Mouse (Mus musculus): ENCODE measurements around the gene Ptpre. TPM values are rescaled to one million over a fixed set of nuclear protein-coding genes. Genes with fewer than 3 reads are reported as not detected.

Ptpre gene
- polyA plus RNA-seq, 1 experiment from 2014 or later: 0.53 TPM

DNA sequence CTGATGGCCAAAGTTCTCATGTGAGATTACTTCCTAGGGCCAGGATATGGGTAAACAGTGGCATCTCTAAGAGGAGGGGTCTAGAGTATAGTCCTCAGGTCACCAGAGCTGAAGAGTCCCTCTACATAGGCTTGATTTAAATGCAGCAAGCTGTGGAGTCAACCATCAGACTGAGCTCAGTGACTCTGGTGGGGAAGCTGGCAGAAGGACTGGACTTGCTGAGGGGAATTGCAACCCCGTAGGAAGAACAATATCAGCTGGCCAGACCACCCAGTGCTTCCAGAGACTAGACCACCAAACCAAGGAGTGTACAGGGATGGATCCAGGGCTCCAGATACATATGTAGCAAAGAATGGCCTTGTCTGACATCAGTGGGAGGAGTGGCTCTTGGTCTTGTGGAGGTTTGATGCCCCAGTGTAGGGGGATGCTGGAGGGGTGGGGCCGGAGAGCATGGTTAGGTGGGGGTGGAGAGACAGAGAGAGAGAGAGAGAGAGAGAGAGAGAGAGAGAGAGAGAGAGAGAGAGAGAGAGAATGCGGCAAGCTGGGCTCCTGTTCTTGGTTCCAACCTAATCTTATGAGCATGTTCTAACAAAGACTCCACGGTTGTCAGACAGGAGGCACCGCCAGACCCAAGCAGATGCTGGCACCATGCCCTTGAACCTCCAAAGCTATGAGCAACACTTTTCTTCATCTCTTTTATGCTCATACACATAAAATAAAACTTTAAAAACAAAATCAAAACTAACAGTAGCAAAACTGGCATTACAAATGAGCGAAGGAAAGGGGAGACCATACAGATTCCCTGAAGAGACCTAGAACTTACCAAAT is 184.9 kb downstream of the Ptpre start:
- no peak overlapping the region for H3K4me2 ChIP-seq
- H3K4me3 ChIP-seq (ENCODE audit: low read depth, low read length): no peak overlapping the region
- H3K9me3 ChIP-seq (ENCODE audit: control insufficient read depth, low read length): no peaks in the 10 kb centered on the region
- no peak overlapping the region for H3K27ac ChIP-seq (ENCODE audit: low read depth, low read length)
- H3K9ac ChIP-seq (ENCODE audit: low read length): no peak overlapping the region
- 94% methylated on average over 6 of the region's 6 CpGs for WGBS
- no peak for ATAC-seq (ENCODE audit: low FRiP score)
- H3K4me1 ChIP-seq (ENCODE audit: control insufficient read depth, insufficient read depth, low read length): no peaks in the 10 kb centered on the region
- peak; percentile 54 for DNase-seq (ENCODE audit: low spot score, missing footprints)
- H3K27me3 ChIP-seq (ENCODE audit: control insufficient read depth, insufficient read depth, low read length): no peaks in the 10 kb centered on the region
- H3K36me3 ChIP-seq (ENCODE audit: control insufficient read depth, insufficient read depth, low read length): no peaks in the 10 kb centered on the region

DNA sequence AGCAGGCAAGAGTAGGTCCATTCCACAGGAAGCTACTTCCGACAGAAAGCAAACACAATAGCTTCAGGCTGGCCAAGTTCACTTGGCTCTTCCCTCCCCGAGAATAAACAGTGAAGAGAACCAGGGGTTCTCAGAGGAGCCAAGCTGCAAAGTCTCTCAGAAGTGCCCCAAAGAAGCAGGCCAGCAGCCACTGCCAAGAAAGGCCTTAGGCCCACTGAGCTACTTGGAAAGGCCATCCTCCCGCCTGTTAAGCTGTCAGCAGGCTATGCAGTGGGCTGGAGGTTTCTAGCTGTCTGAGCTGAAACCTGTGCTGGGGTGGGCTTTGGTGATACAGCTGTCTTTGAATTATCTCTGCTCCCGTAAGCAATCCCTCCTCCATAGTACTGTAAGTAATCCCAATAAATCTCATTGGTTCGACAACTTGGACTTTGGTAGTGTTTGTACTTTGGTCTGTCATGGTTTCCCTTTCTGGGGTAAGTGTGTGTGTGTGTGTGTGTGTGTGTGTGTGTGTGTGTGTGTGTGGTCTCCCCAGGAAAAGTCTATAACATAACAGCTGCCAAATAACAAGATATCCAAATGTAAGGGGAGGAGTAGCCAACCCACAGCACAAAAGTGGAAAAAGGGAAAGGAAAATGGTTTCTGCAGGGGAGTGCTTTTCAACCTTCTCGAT is 186.5 kb downstream of the Ptpre start:
- no peak overlapping the region for H3K4me3 ChIP-seq (ENCODE audit: low read depth, low read length)
- no peaks in the 10 kb centered on the region for H3K27me3 ChIP-seq (ENCODE audit: control insufficient read depth, insufficient read depth, low read length)
- ATAC-seq (ENCODE audit: low FRiP score) (no peak), DNase-seq (ENCODE audit: low spot score, missing footprints) (peak; percentile 28)
- H3K9me3 ChIP-seq (ENCODE audit: control insufficient read depth, low read length): no peaks in the 10 kb centered on the region
- H3K36me3 ChIP-seq (ENCODE audit: control insufficient read depth, insufficient read depth, low read length): no peaks in the 10 kb centered on the region
- H3K4me2 ChIP-seq: no peak overlapping the region
- WGBS: 77% methylated on average over 6 of the region's 6 CpGs
- H3K9ac ChIP-seq (ENCODE audit: low read length): no peak overlapping the region
- H3K4me1 ChIP-seq (ENCODE audit: control insufficient read depth, insufficient read depth, low read length): no peaks in the 10 kb centered on the region
- H3K27ac ChIP-seq (ENCODE audit: low read depth, low read length): no peak overlapping the region

DNA sequence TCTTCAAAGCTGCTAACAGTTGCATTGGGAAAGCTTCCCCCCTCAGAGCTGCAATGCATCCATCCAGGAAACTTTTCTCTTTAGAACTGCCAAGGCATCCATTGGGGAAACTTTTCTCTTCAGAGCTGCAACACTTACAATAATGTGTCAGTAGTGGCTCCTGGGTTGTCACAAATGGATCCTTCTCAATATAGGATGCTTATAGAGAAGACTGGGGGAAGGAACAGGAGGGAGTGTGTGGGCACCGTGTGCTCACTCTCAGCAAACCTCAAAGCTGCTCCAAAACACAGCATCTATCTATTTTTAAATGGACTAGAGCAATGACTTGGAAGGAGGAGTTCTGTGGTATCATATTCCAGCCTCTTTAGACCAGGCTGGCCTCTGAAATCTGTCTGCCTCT is 189.4 kb downstream of the Ptpre start:
- DNase-seq (ENCODE audit: low spot score, missing footprints) (no peak), ATAC-seq (ENCODE audit: low FRiP score) (no peak)
- Histone ChIP-seq H3K4me3 (ENCODE audit: low read depth, low read length) (no peak overlapping the region), H3K4me2 (no peak overlapping the region), H3K36me3 (ENCODE audit: control insufficient read depth, insufficient read depth, low read length) (no peaks in the 10 kb centered on the region), H3K27ac (ENCODE audit: low read depth, low read length) (no peak overlapping the region), H3K9me3 (ENCODE audit: control insufficient read depth, low read length) (no peaks in the 10 kb centered on the region), H3K4me1 (ENCODE audit: control insufficient read depth, insufficient read depth, low read length) (no peaks in the 10 kb centered on the region), H3K27me3 (ENCODE audit: control insufficient read depth, insufficient read depth, low read length) (no peaks in the 10 kb centered on the region), H3K9ac (ENCODE audit: low read length) (no peak overlapping the region)
- 71% methylated on average over 1 of the region's 1 CpGs for WGBS

DNA sequence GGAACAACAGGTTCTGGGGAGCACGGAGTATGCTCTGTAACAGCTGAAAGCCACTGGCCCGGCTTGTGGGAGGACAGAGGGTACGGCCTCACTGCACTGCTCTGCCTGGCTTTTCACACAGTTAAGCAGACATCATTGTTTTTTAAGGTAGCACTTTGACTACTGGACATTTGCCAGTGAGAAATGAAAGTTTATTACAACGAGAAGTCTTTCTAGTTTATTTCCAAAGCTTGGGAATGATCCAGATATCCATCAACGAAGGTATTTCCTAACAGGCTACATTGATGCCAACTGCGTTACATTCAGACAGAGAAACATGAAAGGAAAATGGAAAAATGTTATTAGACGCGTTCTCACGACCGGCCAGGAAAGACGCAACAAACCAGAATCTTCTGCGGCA is 190.8 kb downstream of the Ptpre start:
- Histone ChIP-seq H3K36me3 (ENCODE audit: control insufficient read depth, insufficient read depth, low read length) (no peaks in the 10 kb centered on the region), H3K4me3 (ENCODE audit: low read depth, low read length) (no peak overlapping the region), H3K27me3 (ENCODE audit: control insufficient read depth, insufficient read depth, low read length) (no peaks in the 10 kb centered on the region), H3K9ac (ENCODE audit: low read length) (no peak overlapping the region), H3K4me2 (no peak overlapping the region), H3K4me1 (ENCODE audit: control insufficient read depth, insufficient read depth, low read length) (no peaks in the 10 kb centered on the region), H3K9me3 (ENCODE audit: control insufficient read depth, low read length) (no peaks in the 10 kb centered on the region), H3K27ac (ENCODE audit: low read depth, low read length) (no peak overlapping the region)
- DNase-seq (ENCODE audit: low spot score, missing footprints) (no peak), ATAC-seq (ENCODE audit: low FRiP score) (no peak)
- 93% methylated on average over 12 of the region's 12 CpGs for WGBS

DNA sequence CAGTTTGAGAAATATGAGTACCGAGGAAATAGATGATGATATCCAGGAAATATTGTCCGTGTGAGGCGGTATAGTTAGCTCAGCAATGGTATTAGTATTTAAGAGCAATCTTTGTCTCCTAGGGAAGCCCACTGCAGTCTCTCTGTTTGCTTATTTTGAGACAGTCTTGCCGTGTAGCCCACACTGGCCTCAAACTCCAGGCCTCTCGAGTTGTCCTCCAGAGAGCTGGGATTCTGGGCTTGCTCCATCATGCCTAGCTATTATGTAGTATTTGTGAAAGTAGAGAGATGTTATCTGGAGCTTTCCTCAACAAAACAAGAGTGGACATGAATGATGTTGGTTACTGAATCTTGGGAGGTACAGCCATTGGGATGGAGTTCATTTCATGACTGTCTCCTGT is 197.1 kb downstream of the Ptpre start:
- ATAC-seq (ENCODE audit: low FRiP score) (no peak), DNase-seq (ENCODE audit: low spot score, missing footprints) (peak; percentile 73)
- Histone ChIP-seq H3K36me3 (ENCODE audit: control insufficient read depth, insufficient read depth, low read length) (no peaks in the 10 kb centered on the region), H3K27me3 (ENCODE audit: control insufficient read depth, insufficient read depth, low read length) (no peaks in the 10 kb centered on the region), H3K9me3 (ENCODE audit: control insufficient read depth, low read length) (no peaks in the 10 kb centered on the region), H3K9ac (ENCODE audit: low read length) (no peak overlapping the region), H3K4me2 (no peak overlapping the region), H3K27ac (ENCODE audit: low read depth, low read length) (no peak overlapping the region), H3K4me1 (ENCODE audit: control insufficient read depth, insufficient read depth, low read length) (no peaks in the 10 kb centered on the region), H3K4me3 (ENCODE audit: low read depth, low read length) (no peak overlapping the region)
- 85% methylated on average over 5 of the region's 5 CpGs for WGBS

DNA sequence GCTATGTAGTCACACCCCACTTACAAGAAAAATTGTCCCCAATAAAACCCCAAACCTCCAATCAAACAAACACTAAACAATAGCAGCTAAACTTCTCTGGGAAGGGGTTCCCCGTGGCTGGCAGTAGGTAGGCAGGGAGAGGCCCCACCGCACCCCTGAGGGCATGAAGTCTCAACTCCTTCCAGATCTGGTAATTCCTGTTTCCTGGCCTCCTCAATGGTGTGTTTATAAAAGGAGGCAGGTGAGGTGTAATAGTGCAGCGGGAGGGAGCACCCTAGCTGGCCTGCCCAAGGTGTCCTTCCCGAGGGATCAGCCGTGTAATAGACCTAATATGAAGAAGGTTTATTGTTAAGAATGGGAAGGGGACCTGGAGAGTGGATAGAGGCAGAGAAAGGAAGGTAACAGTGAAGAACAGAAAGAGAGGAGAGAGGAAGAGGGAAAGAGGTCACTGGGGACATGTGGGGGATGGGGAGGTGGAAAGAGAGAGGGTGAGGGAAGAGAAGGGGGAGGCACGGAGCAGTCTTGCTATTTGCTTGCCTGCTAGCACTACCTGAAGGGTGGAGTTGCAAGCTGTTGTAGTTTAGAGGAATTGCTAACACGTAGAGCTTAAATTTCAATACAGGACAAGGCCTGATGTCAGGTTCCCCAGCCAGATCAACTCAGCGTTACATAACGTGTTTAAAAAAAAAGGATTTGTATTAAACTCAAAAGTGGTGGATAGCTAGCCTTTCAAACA is 197.8 kb downstream of the Ptpre start:
- Histone ChIP-seq H3K36me3 (ENCODE audit: control insufficient read depth, insufficient read depth, low read length) (no peaks in the 10 kb centered on the region), H3K27ac (ENCODE audit: low read depth, low read length) (no peak overlapping the region), H3K27me3 (ENCODE audit: control insufficient read depth, insufficient read depth, low read length) (no peaks in the 10 kb centered on the region), H3K9me3 (ENCODE audit: control insufficient read depth, low read length) (no peaks in the 10 kb centered on the region), H3K4me2 (no peak overlapping the region), H3K9ac (ENCODE audit: low read length) (no peak overlapping the region), H3K4me1 (ENCODE audit: control insufficient read depth, insufficient read depth, low read length) (no peaks in the 10 kb centered on the region), H3K4me3 (ENCODE audit: low read depth, low read length) (no peak overlapping the region)
- WGBS: 87% methylated on average over 9 of the region's 9 CpGs
- ATAC-seq (ENCODE audit: low FRiP score) (peak; percentile 9; the same call in 1 of the 2 replicates), DNase-seq (ENCODE audit: low spot score, missing footprints) (no peak)

MicroRNA genes within 50 kb of the gene (microRNA counts, 519-probe panel; counts per million panel counts)
- microRNA mmu-miR-1962: not detected

Small RNA genes lying within 50 kb of the gene (microRNA-seq; reads per million reads assigned to microRNA genes)
- gene Mir1962: not detected

Other genes starting within 250 kb of the Ptpre start
- 0.57 and 0.63 TPM in 2 replicates for gene Foxi2, start 127.2 kb upstream of the Ptpre start, polyA plus RNA-seq (2014; fragmentation: Nextera tagmentation; extraction: Ambion mirVana)
- not detected in 2 replicates for gene Clrn3, start 8.8 kb upstream of the Ptpre start, polyA plus RNA-seq (2014; fragmentation: Nextera tagmentation; extraction: Ambion mirVana)
- 62.2 and 64.4 TPM in 2 replicates for gene Mki67, start 178.9 kb downstream of the Ptpre start, polyA plus RNA-seq (2014; fragmentation: Nextera tagmentation; extraction: Ambion mirVana)